Mouse (Mus musculus) thymus, adult 2 months (tissue): ENCODE data around the gene Olfr656.

Experiments
- CTCF ChIP-seq: fragments of 200-500 bp; IDR thresholded peaks from 2 replicates; pipeline ENCODE4 v1.5.1; 2012; ENCODE audit warnings: mild to moderate bottlenecking, control low read depth, low read length, moderate library complexity, borderline replicate concordance; ENCODE audit not compliant: control insufficient read depth, poor library complexity, insufficient read depth; ENCODE audit errors: extremely low read depth
- POLR2A ChIP-seq: fragments of 200-500 bp; IDR thresholded peaks from 2 replicates; pipeline ENCODE4 v1.6.1; 2012; ENCODE audit warnings: mild to moderate bottlenecking, low read length, control low read depth, moderate library complexity; ENCODE audit not compliant: control insufficient read depth, poor library complexity, insufficient read depth; ENCODE audit errors: extremely low read depth

DNA sequence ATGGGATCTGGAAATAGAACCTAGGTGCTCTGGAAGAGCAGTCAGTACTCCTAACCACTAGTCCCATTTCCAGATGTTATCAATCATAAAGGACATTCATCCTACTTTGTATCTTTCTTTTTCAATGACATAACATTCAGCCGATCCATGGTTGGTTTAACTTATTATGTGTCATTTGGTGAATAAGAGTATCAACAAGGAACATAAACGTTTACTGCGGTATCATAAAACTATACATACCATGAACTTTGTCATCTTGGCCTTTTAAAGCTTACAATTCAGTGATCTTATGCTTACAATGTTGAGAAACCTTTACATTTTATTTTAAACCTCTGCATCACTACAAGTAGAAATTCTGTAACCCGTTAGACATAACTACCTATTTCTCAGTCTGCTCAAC, 32.3 kb upstream of the Olfr656 start:
- TF ChIP-seq POLR2A = no peak
- no peak for TF ChIP-seq CTCF
